Mouse (Mus musculus) urinary bladder, postnatal 25 days (tissue): ENCODE data around the gene Fam78a.

Experiments used
- DNase-seq: peaks from one replicate; pipeline ENCODE4 v3.0.0; 2022; ENCODE audit warnings: low spot score

Gene Fam78a

DNA sequence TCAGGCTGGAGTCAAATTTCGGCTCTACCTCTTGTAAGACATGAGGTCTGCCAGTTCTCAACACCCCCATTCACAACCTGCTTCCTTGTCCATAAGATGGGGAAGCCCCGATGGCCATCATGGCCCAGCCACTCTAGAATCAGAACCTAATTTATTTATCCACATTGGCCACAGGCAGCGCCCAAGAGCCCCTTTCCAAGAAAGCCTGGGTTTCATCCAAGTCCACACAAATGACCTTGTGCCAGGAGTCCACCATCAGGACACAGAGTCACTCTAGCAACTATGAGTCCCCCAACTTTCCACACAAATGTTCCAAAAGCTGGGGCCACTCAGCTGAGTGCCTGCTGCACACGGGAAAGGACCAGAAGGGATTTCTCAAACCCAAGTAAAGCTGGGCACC, 18.7 kb downstream of the Fam78a start:
- no peak for DNase-seq

DNA sequence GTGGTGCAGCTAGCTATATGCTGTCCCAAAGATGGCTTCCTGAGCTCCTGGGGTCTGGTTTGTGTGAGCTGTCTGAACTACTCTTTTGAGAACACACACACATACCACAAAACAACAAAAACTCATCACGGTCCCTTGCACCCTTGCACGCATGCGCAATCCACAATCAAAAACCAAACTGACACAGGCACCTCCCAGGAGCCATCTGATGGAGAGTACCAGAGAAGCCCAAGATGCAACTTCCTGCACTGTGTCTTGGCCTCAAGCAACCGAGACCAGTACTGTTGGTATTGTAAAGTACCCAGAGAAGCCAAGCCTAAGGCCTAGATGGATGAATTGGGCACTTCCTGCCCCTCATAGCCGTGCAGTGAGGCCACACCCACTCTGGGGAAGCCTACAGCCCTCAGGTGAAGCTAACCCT, 19.3 kb downstream of the Fam78a start:
- DNase-seq = no peak

DNA sequence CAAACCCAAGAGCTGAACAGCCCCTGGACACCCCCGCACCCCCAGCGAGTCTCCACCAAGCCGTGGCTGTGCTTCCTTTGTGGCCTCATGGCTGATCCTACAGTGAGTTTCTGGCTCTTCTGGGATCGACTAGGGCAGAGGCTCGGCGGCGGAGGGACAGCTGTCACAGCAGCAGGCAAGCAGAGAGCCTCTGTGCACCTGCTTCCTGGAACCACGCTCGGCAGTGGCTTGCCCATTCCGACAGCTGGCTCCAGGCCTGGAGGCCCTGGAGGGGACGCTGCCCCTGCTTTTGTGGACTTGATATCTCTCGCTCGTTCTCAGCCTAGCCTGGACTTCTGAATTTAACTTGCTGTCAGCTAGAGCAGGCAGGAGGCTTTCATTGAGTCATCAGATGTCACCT, 19.7 kb downstream of the Fam78a start:
- DNase-seq = no peak

DNA sequence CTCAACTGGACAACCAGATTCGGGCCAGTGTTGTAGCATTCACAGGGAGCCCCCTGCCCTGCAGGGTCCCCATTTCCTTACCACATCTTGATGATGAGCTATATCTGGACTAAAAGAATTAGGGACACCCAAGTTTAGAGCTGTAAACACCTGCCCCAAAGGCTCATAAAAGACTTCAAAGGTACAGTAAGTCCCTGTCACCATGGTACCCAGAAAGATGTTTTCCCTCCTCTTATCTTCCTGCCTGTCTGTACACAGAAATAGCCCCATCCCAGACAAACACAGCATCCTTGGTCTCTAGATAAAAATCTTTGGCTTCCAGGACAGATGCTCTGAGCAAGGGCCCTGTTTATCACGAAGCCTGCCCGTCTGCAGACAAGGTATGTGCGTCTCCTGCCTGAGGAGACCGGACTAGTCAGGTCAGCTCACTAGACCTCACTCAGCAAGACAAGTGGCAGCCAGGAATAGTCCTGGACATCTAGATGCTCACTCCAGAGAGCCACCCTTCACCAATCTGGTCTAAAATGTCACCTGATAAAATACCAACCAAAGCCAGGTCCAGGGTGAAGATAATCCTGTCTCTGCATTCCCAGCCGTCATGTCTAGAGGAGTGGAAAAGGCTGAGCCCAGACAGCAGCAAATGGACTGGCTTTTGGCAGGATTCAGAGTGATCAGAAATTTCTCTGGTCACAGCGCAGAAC, 21.1 kb downstream of the Fam78a start:
- no peak for DNase-seq

DNA sequence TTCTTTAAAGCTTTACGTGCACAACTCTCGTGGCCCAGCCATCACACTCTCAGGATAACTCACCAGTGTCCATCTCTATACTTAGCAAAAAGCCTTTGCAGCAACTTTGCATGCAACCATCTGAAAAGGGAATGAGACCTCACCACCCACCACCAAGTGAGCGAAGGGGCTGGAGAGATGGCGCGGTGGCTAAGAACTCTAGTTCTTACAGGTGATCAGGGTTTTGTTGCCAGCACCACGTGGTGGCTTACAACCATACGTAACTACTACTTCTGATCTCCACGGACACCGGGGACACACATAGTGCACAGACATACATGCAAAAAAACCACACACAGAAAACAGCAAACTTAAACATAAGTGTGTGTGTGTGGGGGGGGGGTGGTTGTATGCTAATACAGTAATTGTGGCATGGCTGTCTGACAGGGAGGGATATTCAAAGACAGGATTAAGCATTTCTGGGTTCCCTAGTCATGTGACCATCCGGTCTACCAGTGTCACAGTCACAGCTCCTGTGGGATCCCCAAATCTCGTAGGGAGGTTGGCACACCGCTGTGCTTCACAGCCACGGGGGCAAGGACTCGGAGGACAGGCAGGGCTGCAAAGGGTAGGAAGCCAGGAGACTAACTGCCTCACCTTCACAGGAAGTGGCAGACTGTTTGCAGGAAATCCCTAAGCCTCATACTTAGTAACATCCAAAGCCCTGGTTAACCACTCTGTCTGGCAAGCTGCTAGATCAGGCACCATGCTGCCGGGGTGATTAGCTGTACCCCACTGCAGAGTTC, 21.8 kb downstream of the Fam78a start:
- no peak for DNase-seq

DNA sequence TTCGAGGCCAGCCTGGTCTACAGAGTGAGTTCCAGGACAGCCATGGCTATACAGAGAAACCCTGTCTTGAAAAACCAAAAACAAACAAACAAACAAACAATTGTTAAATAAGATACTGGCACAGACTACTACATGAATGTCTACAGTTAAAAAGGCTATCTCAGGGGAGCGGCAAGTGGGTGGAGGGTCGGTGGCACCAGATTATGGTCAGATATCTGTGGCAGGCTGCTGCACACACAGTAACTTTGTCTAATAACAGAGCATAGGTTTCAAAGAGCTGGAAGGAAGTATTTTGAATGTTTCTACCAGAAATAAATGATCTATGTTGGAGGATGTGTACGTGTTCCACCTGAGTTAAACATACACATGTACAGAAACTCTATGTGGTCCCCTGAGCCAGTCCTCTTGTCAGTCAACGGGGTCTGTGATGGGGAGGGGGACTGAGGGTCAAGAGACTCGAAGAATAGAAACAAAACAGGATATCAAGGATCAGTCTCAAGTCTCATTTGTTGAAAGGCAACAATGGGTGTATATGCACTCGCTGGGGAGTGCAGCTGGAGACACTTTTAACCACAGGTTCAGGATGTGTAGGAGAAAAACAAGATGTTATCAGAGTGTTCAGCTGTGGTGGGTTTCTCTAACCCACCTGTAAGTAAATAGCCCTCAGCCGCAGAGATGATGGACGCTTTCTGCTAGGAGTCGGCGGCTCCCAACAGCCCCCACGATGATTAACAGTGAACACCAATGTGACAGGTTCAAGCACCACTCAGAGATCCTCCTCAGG, 22.7 kb downstream of the Fam78a start:
- DNase-seq = no peak

DNA sequence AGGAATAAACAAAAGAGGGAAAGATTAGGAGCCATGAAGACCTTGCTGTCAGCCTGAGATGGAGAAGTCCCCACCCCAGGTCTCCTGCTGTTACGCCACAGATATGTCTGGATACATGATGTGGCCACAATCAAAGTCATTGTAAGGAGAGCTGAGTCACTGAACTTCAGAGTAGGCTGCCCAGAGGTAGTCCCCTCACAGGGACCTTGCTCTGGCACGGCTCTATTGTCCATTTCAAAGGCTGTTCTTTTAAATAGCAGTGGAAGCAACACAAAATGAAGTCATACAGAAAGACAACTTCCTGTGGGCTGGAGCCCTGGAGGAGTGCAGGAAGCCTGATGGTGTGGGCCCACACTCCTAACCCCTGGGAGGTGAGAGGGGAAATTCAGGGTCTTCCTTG, 23.5 kb downstream of the Fam78a start:
- DNase-seq = no peak

DNA sequence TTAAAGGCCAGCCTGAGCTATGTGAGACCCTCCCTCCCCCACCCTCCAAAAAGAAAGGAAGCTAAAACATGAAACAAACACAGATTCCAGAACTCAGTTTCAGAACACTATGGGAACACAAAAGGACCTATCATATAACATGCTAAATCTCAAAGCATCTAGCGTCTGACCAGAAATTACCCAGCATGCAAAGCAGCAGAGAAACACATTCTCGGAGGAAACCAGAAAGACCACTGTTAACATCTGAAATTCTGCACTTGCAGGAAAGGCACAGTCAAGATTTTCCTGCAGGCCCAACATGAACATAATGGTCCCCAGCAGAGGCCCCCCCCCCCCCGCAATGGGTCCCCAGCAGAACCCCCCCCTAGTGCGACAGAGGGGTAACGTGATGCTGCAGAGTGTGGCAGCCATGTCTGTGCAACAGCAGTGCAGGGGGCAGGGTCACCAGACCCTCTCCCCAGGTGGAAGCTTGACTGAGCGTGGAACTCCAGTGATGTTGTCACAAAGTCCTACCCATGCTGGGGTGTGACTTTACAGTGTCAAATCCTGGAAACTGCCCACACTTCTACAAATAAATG, 24.3 kb downstream of the Fam78a start:
- no peak for DNase-seq

DNA sequence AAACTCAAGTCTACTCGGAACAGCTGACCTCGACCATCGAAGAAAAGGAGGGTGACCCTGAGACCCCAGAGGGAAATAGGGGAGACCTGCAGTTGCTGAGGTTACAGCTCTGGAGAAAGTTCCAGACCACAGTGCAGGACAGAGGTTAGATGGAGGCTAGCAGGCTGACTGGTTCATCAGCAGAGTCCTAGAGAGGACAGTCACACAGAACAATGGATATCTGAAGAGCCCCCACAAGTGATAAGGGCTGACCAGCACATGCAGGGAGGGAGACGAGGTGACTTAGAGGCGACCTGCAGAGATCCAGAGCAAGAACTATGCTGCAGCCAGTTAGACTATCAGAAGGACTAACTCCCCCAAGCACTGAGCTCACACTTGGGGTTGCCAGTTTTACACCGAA, 25.0 kb downstream of the Fam78a start:
- DNase-seq = no peak

DNA sequence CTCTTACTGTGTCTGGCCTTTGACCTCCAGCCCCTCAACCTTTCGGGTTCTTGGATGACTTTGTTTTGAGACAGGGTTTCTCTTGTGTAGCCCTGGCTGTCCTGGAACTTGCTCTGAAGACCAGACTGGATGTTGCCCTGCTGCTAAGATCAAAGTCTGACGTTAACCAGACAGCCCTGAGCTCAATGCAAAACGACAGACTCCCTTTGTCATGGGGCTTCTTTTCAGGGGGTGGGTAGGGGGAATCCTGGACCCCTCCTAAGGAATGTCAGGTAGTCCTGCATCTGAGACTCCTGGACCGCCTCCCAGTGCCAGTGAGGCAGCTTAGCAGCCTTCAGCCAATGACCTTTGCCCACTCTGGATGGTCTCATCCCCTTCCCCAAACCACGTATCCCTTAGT, 25.9 kb downstream of the Fam78a start:
- no peak for DNase-seq

DNA sequence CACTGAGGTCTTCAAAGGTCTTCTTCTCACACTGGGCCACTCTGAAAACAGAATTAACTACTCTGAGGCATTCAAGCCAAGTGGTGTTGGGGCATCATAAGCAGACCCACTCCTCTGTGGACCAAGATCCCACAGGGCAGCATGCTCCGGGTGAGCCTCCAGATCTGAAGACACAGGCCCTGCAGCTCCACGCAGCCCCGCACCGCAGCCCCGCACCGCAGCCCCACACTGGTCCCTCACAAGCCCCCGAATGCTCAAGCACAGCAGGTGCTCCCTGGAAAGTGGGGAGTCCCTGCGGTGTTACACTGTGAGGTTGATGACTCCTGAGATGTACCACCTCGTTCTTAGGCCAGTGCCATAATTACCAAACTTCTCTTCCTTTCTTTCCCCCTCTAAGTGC, 26.4 kb downstream of the Fam78a start:
- no peak for DNase-seq

DNA sequence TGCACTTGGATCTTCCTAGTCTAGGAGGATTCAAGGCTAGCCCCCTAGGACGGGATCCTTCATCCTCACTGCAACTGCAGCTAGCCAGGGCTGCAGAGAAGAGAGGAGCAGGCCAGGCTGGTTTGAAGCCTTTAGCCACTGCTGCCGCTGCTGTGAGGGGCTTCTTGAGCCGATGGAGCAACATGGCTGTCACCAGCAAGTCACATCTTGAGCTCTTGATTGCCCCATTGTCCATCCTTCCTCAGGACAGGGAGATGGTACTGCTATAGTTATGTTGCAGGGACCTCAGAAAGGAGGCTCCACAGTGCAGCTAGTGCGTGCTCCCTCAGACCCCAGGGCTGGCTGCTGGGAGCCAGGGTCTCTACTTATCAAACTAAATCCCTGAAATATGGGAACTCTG, 26.9 kb downstream of the Fam78a start:
- DNase-seq = no peak

DNA sequence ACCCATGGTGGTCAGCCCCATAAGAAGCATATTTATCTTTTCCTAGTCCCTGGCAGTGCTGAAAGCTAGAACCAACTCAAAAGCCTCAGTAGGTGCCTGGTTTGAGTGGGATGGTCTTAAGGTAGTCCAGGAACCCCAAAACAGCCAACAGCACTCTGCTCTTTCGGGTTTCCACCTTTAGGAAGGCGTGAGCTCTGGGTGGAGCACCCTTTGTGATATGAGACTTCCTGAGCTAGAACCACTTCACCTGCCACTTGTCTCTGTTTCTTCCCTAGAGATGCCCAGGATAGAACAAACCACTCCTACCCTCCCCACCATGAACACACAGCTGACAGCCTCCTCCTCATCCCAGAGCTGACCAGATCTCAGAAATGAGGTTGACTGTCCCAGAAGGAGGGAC, 27.3 kb downstream of the Fam78a start:
- no peak for DNase-seq

DNA sequence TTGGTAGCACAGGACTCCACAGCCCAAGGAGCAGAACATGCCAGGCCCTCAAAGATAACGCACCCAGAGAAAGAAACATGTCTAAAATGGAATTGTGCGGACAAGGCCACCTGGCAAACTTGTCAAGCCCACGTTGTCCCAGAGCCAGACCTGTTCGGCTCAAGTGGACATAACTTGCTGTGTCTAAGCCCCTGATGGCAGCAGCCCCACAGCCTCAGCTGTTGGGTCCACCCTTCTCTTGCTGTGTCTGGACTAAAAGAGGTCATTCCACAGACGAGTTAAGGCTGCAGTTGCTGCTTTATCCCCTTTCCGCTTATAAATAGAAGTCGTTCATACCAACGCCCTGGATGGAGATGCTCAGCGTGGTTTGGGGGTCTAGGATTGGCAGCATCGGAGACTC, 28.1 kb downstream of the Fam78a start:
- no peak for DNase-seq

DNA sequence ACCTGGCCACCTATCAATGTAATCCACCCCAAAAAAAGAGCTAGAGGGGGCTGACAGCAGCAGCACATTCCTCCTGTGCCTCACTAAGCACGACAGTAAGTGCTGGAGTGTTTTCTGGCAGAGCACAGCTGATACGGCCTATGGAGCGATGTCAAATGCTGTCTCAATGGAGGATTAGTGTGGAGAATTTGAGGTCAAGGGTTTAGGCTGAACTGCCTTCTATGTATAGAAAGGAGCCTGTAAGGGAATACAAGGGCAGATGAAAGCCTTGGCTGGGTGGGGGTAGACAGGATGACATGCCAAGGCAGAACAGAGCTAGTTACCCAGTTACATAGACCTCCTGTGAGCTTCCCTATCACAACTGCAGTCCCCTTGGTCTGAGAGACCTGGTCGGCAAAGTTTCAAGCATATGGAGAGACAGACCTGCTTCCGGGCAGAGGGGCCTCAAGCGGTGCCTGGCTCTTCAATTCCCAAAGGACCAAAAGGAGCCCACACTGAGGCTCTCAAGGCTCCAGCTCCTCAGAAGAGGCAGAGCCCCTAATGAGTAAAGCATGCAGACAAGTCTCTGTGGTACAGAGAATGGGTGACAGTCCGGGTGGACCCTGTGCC, 29.2 kb downstream of the Fam78a start:
- no peak for DNase-seq

DNA sequence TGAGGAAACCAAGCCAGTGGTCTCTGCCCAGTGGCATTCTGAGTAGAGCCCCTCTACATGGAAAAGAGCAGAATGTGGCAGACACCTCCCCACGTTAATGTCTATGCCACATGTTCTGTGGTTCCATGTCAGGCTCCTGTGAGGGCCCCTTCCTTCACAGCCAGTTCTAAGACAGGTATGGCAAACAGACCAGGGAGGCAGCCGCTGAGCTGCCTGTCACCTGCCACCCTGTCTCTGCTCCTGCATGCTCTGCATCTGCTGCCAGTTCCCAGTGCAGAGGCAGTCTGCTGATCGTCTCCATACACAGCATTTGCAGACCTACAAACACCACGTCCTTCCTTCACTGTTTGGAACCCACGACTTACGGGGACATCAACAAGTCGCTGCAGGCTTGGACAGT, 32.2 kb downstream of the Fam78a start:
- no peak for DNase-seq

DNA sequence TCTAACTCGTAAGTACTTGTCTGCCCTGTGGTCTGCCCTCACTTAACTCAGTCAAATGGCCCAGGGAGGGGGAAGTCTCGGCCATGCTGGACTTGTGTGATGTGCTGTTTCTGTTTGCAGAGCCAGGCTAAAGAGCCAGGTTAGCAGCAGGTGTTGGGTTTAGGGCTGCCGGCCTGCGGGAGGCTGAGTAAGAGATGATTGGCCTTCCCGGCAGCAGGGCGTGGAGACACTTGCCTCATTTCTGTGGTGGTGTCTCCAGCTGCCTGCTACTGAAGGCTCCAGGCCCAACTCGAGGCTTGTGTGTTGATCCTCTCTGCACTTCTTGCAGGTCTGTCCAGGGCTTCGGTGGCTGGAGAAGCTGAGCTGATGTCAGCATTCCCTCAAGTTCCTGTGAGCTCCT, 32.9 kb downstream of the Fam78a start:
- DNase-seq = no peak

DNA sequence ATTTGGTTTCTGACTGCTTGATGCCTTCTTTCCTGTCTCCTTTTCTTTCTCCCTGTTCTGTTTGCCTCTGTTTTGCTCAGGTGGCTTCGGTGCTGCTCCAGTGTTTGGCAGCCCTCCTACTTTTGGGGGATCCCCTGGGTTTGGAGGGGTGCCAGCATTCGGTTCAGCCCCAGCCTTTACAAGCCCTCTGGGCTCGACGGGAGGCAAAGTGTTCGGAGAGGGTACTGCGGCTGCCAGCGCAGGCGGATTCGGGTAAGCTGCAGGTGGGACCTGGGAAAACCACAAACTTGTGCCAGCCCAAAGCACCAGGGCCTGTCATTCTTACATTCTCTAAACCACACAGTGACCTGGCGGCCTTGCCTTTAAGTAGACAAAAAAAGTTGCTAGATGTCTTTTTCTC, 37.3 kb downstream of the Fam78a start:
- no peak for DNase-seq

DNA sequence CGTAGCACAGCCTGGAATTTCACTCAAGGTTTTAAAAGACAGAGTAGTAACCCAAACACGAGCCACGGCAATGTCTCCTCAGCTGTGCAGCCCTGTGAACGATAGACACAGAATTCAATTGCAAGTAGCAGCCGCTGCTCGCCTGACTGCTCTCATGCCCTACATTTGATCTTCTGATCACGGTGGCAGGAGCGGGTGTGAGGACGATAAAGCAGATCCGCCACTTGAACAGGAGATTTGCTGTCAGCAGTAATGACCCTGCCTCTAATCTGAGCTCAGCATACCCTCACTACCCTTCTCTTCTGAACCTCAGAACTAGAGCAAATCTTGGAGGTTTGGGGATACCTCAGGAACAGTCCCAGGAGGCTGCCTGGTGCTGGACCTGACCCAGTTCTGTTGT, 38.6 kb downstream of the Fam78a start:
- DNase-seq = no peak

DNA sequence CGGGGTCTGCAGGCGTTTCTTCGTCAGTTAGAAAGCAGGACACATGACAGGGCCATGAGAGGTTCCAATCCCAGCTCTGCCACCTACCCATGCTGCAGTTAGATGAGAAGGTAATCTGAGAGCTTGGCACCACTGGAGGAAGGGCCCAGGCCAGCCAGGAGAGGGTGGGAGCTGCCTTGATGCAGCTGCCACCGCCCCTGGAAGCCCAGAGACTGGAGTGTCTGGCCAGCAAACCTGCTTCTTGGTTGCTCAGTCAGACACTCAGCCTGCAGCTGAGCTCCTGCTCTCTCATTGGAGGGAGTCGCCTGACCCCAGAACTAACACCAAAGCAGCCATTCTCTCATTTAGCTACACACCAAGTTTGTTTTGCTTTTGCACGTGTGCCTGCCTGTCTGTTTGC, 39.3 kb downstream of the Fam78a start:
- no peak for DNase-seq

DNA sequence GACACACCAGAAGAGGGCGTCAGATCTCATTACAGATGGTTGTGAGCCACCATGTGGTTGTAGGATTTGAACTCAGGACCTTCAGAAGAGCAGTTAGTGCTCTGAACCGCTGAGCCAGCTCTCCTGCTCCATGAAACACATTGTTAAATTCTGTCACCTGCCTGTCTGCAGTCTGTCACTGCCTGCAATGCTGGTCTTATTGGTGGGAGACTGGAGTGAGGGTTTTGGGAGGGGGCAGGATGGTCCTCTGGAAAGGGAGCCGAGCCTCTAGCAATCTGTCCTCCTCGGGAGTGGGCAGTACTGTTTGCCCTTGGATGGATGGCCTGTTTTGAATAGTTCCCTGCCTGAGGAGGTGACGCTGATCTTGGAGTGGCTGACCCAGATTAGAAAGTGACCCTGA, 40.8 kb downstream of the Fam78a start:
- DNase-seq = no peak

DNA sequence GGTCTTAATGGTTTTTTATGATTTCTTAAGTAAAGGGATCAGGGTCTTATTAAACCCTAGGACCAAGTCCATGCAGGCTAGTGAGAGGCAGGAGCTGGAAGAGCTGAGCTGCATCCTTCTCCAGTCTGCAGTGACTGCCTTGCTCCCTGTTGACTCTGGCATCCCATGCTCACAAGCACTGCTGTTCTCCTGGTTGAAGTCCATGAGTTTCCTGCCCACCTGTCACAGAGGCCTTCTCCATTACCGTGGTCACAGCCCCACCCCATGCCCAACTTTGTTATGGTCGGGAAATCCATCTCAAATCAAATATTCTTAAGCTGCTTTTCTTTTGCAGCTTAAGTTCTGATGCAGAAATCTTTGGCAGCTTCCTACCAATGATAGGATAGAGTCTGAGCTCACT, 43.6 kb downstream of the Fam78a start:
- DNase-seq = no peak
